Mouse (Mus musculus) CH12.LX (cell line): Measurements from ENCODE around the gene Atxn7l1. TPM values are rescaled to one million over a fixed set of nuclear protein-coding genes. Genes with fewer than 3 reads are reported as not detected.

ENCODE experiments used
- DNase-seq: peaks from one replicate; pipeline ENCODE4 v3.0.0-alpha.2; 2013; ENCODE audit errors: extremely low read depth
- H3K27ac ChIP-seq: 2 replicates; pipeline ENCODE4 v1.5.1; 2012; ENCODE audit warnings: low read depth, mild to moderate bottlenecking, control low read depth, moderate library complexity; ENCODE audit not compliant: insufficient read depth
- H3K27me3 ChIP-seq: replicated peaks from 2 replicates; pipeline ENCODE3; 2012; ENCODE audit warnings: inconsistent platforms
- H3K36me3 ChIP-seq, 2 experiments: replicated peaks in 1 of 2; 2 replicates each; pipeline versions ENCODE3 to v1.6.1; 2012; ENCODE audit warnings: inconsistent platforms in 1 of 2, low read length in 1 of 2, mild to moderate bottlenecking in 1 of 2, mixed read lengths in 1 of 2, moderate library complexity in 1 of 2; ENCODE audit not compliant: control insufficient read depth in 1 of 2, insufficient read depth in 1 of 2
- H3K4me1 ChIP-seq, 2 experiments: 2 replicates each; pipeline ENCODE4 v1.6.1; 2012; ENCODE audit warnings: inconsistent platforms in 1 of 2, moderate library complexity in 1 of 2; ENCODE audit not compliant: insufficient read depth in 2 of 2, control insufficient read depth in 1 of 2
- H3K4me2 ChIP-seq: 2 replicates; pipeline ENCODE4 v1.6.1; 2012; ENCODE audit warnings: low read depth, mild to moderate bottlenecking, control low read depth; ENCODE audit not compliant: poor library complexity, insufficient read depth, severe bottlenecking
- H3K4me3 ChIP-seq, 3 experiments: fragments of 150-350 bp in 1 of 3; sonication (generic) in 1 of 3; replicated peaks in 1 of 3; 2 replicates each; pipeline versions ENCODE3 to v1.5.1; 2011 to 2012; ENCODE audit warnings: low read depth in 2 of 3, low read length in 2 of 3, mild to moderate bottlenecking in 2 of 3, moderate library complexity in 2 of 3, control low read depth in 1 of 3, improper control_type of control experiment in 1 of 3, inconsistent platforms in 1 of 3, mixed read lengths in 1 of 3; ENCODE audit not compliant: poor library complexity in 1 of 3
- H3K79me2 ChIP-seq: replicated peaks from 2 replicates; pipeline ENCODE4 v1.6.1; 2012; ENCODE audit warnings: mild to moderate bottlenecking, moderate library complexity; ENCODE audit not compliant: control insufficient read depth, poor library complexity, insufficient read depth, severe bottlenecking; ENCODE audit errors: extremely low read depth
- H3K9ac ChIP-seq: 2 replicates; pipeline ENCODE4 v1.6.1; 2012; ENCODE audit warnings: low read depth, mild to moderate bottlenecking, control low read depth, moderate library complexity; ENCODE audit not compliant: insufficient read depth
- H3K9me3 ChIP-seq: replicated peaks from 2 replicates; pipeline ENCODE3; 2012; ENCODE audit warnings: low read length, inconsistent platforms, mixed read lengths
- BHLHE40 ChIP-seq: IDR thresholded peaks from 2 replicates; pipeline ENCODE4 v1.6.1; 2011; ENCODE audit warnings: mild to moderate bottlenecking, low read depth, low read length, improper control_type of control experiment
- CHD2 ChIP-seq: IDR thresholded peaks from 2 replicates; pipeline ENCODE4 v1.6.1; 2011; ENCODE audit warnings: low read length, improper control_type of control experiment
- E2F4 ChIP-seq: IDR thresholded peaks from 2 replicates; pipeline ENCODE4 v1.6.1; 2011; ENCODE audit warnings: low read depth, low read length, improper control_type of control experiment; ENCODE audit not compliant: insufficient replicate concordance
- ELF1 ChIP-seq: IDR thresholded peaks from 2 replicates; pipeline ENCODE4 v1.6.1; 2014; ENCODE audit warnings: low read depth, mild to moderate bottlenecking, inconsistent platforms, low read length, improper control_type of control experiment
- EP300 ChIP-seq: IDR thresholded peaks from 2 replicates; pipeline ENCODE4 v1.6.1; 2011; ENCODE audit warnings: low read length, improper control_type of control experiment
- ETS1 ChIP-seq: conservative IDR thresholded peaks from 2 replicates; pipeline ENCODE4 v1.6.1; 2012; ENCODE audit warnings: low read depth, mild to moderate bottlenecking, inconsistent platforms, low read length, improper control_type of control experiment, moderate library complexity
- GABPA ChIP-seq: IDR thresholded peaks from 2 replicates; pipeline ENCODE4 v1.6.1; 2012; ENCODE audit warnings: low read depth, low read length, improper control_type of control experiment, inconsistent platforms; ENCODE audit not compliant: insufficient replicate concordance
- HCFC1 ChIP-seq: IDR thresholded peaks from 2 replicates; pipeline ENCODE4 v1.6.1; 2012; ENCODE audit warnings: low read depth, mild to moderate bottlenecking, inconsistent platforms, low read length, improper control_type of control experiment
- JUN ChIP-seq: IDR thresholded peaks from 2 replicates; pipeline ENCODE4 v1.6.1; 2011; ENCODE audit warnings: low read depth, mild to moderate bottlenecking, low read length, improper control_type of control experiment, moderate library complexity; ENCODE audit not compliant: insufficient read depth
- KAT2A ChIP-seq: IDR thresholded peaks from 2 replicates; pipeline ENCODE4 v1.6.1; 2012; ENCODE audit warnings: low read length, improper control_type of control experiment, inconsistent platforms; ENCODE audit not compliant: insufficient replicate concordance
- MAZ ChIP-seq: IDR thresholded peaks from 2 replicates; pipeline ENCODE4 v1.6.1; 2012; ENCODE audit warnings: low read depth, mild to moderate bottlenecking, inconsistent platforms, low read length, improper control_type of control experiment, moderate library complexity
- MXI1 ChIP-seq: IDR thresholded peaks from 2 replicates; pipeline ENCODE4 v1.6.1; 2011; ENCODE audit warnings: mild to moderate bottlenecking, low read depth, low read length, improper control_type of control experiment
- POLR2A ChIP-seq: IDR thresholded peaks from 2 replicates; pipeline ENCODE4 v1.6.1; 2011; ENCODE audit warnings: low read depth, mild to moderate bottlenecking, improper control_type of control experiment, low read length
- POLR2AphosphoS2 ChIP-seq: IDR thresholded peaks from 2 replicates; pipeline ENCODE4 v1.6.1; 2011; ENCODE audit warnings: low read depth, low read length, improper control_type of control experiment
- SIN3A ChIP-seq: IDR thresholded peaks from 2 replicates; pipeline ENCODE4 v1.6.1; 2012; ENCODE audit warnings: low read length, improper control_type of control experiment, inconsistent platforms
- SMC3 ChIP-seq: IDR thresholded peaks from 2 replicates; pipeline ENCODE4 v1.6.1; 2011; ENCODE audit warnings: low read depth, low read length, improper control_type of control experiment
- TBP ChIP-seq: conservative IDR thresholded peaks from 2 replicates; pipeline ENCODE4 v1.6.1; 2011; ENCODE audit warnings: low read depth, low read length, improper control_type of control experiment
- UBTF ChIP-seq: IDR thresholded peaks from 2 replicates; pipeline ENCODE4 v1.6.1; 2012; ENCODE audit warnings: low read depth, mild to moderate bottlenecking, inconsistent platforms, low read length, improper control_type of control experiment, moderate library complexity
- USF2 ChIP-seq: conservative IDR thresholded peaks from 2 replicates; pipeline ENCODE4 v1.6.1; 2011; ENCODE audit warnings: low read depth, low read length, improper control_type of control experiment
- ZNF384 ChIP-seq: IDR thresholded peaks from 2 replicates; pipeline ENCODE4 v1.6.1; 2012; ENCODE audit warnings: low read depth, low read length, improper control_type of control experiment, inconsistent platforms
- dilution Hi-C: fragments of 300-500 bp; cut with MboI; formaldehyde crosslinking; loops from 2 replicates; pipeline ENCODE4 v1.14.3; 2020; ENCODE audit warnings: low sequenced_read_pairs; ENCODE audit not compliant: extremely low pct_unique_long_range_greater_than_20kb, extremely low pct_ligation_motif_present
- in situ Hi-C: fragments of 300-500 bp; cut with MboI; formaldehyde crosslinking; loops from 3 replicates; pipeline ENCODE4 v1.14.3; 2019; ENCODE audit warnings: low sequenced_read_pairs, low pct_ligation_motif_present, low pct_unique_long_range_greater_than_20kb, mixed read lengths
- polyA plus RNA-seq: library from polyadenylated mRNA; unstranded; fragments of >175 nt; gene quantifications from 2 replicates; pipeline ENCODE4 v1.2.1, GENCODE M21; 2012; ENCODE audit warnings: low read depth; ENCODE audit not compliant: insufficient read length
- total RNA-seq, 2 experiments: library from RNA; depleted of rRNA; stranded (reverse); fragments of 300-350 nt in 1 of 2; fragments of >200 nt in 1 of 2; gene quantifications; 2 replicates each; pipeline ENCODE4 v1.2.3; 2012 to 2014

Gene Atxn7l1
- total and polyA plus RNA-seq, 3 experiments, result 8.6 to 55.7 (median 9.0) TPM

DNA sequence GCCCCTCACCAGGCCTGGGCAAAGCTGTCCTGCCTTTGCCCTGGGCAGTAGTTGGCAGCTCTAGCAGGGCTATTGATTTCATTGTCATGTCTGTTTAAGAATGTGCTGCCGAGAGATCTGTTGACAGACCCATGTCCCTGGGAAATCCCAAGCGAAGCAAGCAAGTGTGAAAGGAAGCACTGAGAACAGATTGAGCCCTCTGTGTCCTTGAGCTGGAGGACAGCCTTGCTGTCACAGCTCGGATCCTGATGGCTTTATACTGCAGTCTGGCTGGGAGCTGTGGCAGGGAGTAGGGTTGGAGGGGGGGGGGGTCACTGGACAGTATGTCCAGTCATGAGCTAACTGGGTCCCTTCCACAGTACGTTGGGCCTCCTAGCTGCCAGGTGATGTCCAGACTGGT, 41.8 kb upstream of the Atxn7l1 start:
- no peak overlapping the region for H3K4me2 ChIP-seq
- H3K9me3 ChIP-seq, result peaks cover 3% of the 10 kb centered on the region
- peaks cover 2 to 16% of the 10 kb centered on the region in 2 experiments; a peak in 2 of 4 replicates for H3K4me1 ChIP-seq
- no peaks in the 10 kb centered on the region for H3K79me2 ChIP-seq
- TF ChIP-seq MAZ (no peak), UBTF (no peak), TBP (no peak), KAT2A (no peak), GABPA (no peak), SIN3A (no peak), SMC3 (no peak), JUN (no peak), CHD2 (no peak), EP300 (no peak)
- no peaks in the 10 kb centered on the region for H3K36me3 ChIP-seq
- no peak overlapping the region for H3K4me3 ChIP-seq
- no peak overlapping the region for H3K27ac ChIP-seq
- in situ Hi-C loops (loop anchor here (10.0 kb wide), 1 partner anchor 181 kb away; no protein-coding TSS in a partner anchor), dilution Hi-C loops (no loop called here)
- H3K27me3 ChIP-seq, result no peaks in the 10 kb centered on the region
- no peak for DNase-seq
- H3K9ac ChIP-seq, result no peak overlapping the region

DNA sequence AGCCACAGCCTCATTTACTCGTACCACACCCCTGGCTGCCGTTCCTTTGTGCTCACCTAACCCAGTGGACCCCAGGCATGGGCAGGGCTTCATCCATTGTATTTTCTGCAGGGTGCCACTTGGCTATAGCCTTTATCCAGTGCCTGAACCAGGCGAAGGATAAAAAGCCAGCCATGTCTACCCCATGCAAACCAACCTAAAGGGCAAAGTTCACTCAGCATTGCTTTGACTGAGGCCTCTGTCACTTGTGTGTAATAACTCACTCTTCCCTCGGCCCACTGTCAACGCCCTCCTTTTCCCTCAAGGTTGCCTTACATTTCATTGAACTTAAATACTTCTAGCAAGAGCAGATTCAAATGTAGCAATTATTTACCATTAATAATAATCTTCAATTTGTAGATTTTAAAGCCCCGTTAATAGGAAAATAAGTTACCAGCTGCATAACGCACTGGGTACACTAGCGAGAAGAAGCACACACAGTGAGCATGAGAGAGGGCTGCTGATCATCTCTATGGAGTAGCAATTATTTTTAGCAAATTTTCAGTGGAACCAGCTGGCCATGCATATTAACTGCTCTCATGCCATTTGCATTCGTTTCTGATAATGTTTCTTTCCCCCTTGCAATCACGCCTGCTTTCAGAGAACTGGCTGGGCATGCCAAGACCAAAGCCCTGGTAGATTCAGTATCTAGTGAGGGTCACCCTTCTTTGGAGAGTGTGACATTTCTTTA, 40.9 kb upstream of the Atxn7l1 start:
- dilution Hi-C loops, result no loop called here
- peaks cover 3% of the 10 kb centered on the region for H3K9me3 ChIP-seq
- H3K36me3 ChIP-seq, result no peaks in the 10 kb centered on the region
- no peak overlapping the region for H3K27ac ChIP-seq
- H3K27me3 ChIP-seq, result no peaks in the 10 kb centered on the region
- in situ Hi-C loops, result loop anchor here (10.0 kb wide), 1 partner anchor 182 kb away; no protein-coding TSS in a partner anchor
- DNase-seq, result no peak
- no peak overlapping the region for H3K4me2 ChIP-seq
- H3K79me2 ChIP-seq, result no peaks in the 10 kb centered on the region
- H3K4me3 ChIP-seq, result no peak overlapping the region
- no peak overlapping the region for H3K9ac ChIP-seq
- TF ChIP-seq ETS1, result no peak
- no peak for TF ChIP-seq E2F4
- TF ChIP-seq HCFC1, result no peak
- no peak for TF ChIP-seq ELF1
- TF ChIP-seq POLR2A, result no peak
- no peak for TF ChIP-seq USF2
- TF ChIP-seq BHLHE40, result no peak
- no peak for TF ChIP-seq MAZ
- no peak for TF ChIP-seq POLR2AphosphoS2
- no peak for TF ChIP-seq SIN3A
- no peak for TF ChIP-seq ZNF384
- no peak for TF ChIP-seq MXI1
- peaks cover 2 to 16% of the 10 kb centered on the region in 2 experiments; a peak in 2 of 4 replicates for H3K4me1 ChIP-seq
